Mouse (Mus musculus) cortical plate, adult 2 months (tissue): ENCODE measurements at regions not wholly inside any gene's neighbourhood (a gene's known extent, or its start where the extent isn't known, plus 50 kb on each side); places are given as distances from the start of the nearest gene placed in this dataset.
A peak's percentile ranks its signal among the peaks of the same experiment; 100 is the strongest.

Experiments
- H3K27ac ChIP-seq: fragments of 200-500 bp; 2 replicates; pipeline ENCODE4 v1.5.1; 2012; ENCODE audit warnings: low read length, control low read depth, inconsistent platforms; ENCODE audit not compliant: insufficient read depth
- H3K4me1 ChIP-seq: fragments of 200-500 bp; 2 replicates; pipeline ENCODE4 v1.6.1; 2011; ENCODE audit warnings: low read length; ENCODE audit not compliant: control insufficient read depth, insufficient read depth
- H3K4me3 ChIP-seq: fragments of 200-500 bp; 2 replicates; pipeline ENCODE4 v1.5.1; 2011; ENCODE audit warnings: mild to moderate bottlenecking, low read length, control low read depth; ENCODE audit not compliant: insufficient read depth
- CTCF ChIP-seq: fragments of 200-500 bp; IDR thresholded peaks from 2 replicates; pipeline ENCODE4 v1.5.1; 2011; ENCODE audit warnings: mild to moderate bottlenecking, control low read depth, low read length; ENCODE audit not compliant: insufficient read depth; ENCODE audit errors: extremely low read depth
- POLR2A ChIP-seq: fragments of 200-500 bp; IDR thresholded peaks from 2 replicates; pipeline ENCODE4 v1.6.1; 2011; ENCODE audit warnings: mild to moderate bottlenecking, low read length, control low read depth; ENCODE audit not compliant: insufficient read depth; ENCODE audit errors: extremely low read depth

DNA sequence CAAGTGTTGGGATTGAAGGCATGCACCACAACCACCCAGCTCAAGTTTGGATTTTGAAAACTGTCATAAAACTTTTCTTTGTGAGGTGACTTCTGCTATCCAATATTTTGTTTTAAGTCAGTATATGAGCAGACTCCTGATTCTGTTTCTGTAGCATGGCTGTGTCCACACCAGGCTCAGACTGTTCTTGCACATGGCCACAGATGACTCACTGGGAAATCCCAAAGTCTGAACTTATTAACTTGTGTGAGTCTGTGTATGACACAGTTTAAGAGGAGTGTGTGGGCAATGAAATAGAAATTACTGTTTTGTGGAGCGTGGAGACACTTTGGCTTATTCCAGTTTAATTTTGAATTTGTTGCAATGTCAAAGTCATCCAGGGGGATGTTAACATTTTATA is 179.3 kb upstream of the Sphkap start:
- Histone ChIP-seq H3K4me3 (no peak overlapping the region), H3K4me1 (peaks cover 3% of the 10 kb centered on the region; the same call in 1 of the 2 replicates), H3K27ac (no peak overlapping the region)
- TF ChIP-seq POLR2A (no peak), CTCF (no peak)

DNA sequence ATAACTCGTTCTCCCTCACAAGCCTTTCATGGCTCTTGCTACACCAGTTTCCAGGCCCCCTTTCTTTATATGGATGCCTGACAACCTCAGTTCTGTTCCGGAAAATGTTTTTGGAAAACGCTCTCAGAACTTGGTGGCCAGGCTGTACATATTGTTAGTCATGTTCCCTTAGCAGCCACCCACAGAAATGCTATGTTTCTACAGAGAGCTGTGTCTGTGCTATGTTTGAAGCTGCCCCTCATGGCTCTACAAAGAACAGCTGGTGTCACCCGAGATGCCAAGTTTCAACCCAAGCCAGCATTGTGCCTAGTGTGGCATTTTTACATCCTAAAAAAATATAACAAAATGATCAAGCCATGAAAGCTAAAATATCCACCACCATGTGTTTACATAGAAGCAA is 175.0 kb upstream of the Sphkap start:
- no peak overlapping the region for H3K4me3 ChIP-seq
- TF ChIP-seq POLR2A (no peak), CTCF (no peak)
- H3K27ac ChIP-seq, result peak overlapping the region; percentile 60; the same call in 1 of the 2 replicates
- peaks cover 3% of the 10 kb centered on the region; the same call in 1 of the 2 replicates for H3K4me1 ChIP-seq

DNA sequence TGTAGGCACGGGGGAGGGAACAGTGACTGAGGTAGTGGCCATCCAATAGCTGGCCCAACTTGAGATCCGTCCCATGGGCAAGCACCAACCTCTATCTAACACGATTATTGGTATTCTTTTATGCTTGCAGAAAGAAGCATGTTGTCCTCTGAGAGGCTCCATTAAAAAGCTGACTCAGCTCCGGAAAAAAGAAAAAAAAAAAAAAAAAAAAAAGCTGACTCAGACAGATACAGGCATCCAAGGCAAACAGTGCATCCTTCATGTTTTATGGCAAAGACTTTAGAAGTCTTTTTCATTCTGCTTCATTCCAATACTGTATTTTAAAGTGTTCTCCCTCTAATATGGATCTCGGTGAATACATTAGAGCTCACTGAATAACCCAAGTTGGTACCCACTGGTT is 162.0 kb upstream of the Sphkap start:
- TF ChIP-seq CTCF, result no peak
- Histone ChIP-seq H3K27ac (no peak overlapping the region), H3K4me1 (no peaks in the 10 kb centered on the region), H3K4me3 (no peak overlapping the region)

DNA sequence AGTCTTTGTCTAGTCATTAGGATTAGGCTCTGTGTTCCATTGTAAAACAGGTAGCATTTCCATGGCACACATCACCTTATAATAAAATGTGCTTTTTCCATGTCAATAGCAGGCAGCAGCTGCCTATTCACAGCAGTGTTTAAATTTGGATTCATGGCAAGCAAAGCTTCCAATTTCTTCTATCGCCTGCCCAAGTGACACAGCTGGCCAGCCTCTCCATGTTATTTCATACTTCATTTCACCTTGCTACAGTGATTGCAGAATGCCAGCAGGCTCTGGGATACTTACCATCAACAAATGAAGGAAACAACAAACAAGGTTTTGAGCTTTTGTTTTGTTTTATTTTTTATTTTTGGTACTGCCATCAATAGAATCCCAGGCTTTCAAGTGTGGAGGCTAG is 160.7 kb upstream of the Sphkap start:
- TF ChIP-seq CTCF (no peak), POLR2A (no peak)
- Histone ChIP-seq H3K27ac (no peak overlapping the region), H3K4me1 (no peaks in the 10 kb centered on the region), H3K4me3 (no peak overlapping the region)

DNA sequence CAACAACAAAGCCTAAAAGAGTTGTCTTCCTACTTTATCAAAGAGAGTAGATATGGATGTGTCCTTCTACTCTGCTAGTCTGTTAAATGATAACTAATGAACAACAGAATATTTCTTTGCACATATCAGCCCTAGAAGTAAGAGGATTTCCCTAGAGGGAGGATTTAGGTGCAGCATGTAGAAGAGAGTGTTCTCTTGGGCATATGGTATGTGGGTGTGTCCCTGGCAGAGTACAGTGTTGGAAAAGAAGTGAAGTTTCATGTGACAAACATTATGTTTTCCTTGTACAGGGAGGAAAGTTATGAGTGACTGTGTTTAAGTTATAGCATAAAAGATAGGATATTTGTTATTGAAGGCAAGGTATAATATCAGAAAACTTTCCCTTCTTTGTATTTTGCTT is 143.6 kb upstream of the Sphkap start:
- Histone ChIP-seq H3K4me1 (no peaks in the 10 kb centered on the region; the same call in 1 of the 2 replicates), H3K27ac (no peak overlapping the region), H3K4me3 (no peak overlapping the region)
- TF ChIP-seq POLR2A (no peak), CTCF (no peak)

DNA sequence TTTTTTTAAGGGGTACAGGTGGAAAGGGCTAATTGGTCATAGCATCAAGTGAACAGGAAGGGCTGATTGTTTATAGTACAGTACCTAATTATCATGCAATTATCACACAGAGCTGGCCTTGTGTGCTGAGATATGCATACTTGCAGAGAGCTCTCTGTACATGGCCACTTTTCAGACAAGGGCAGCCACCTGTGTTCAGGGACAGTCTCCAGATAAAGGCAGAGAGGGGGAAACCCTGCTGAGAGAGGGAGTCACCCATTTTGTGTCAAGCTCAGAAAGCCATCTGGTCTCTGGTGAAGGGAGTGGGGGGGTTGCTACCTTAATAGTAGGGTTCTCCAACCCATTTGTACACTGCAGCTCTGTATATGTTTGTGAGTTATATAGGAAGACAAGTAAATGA is 127.5 kb upstream of the Sphkap start:
- Histone ChIP-seq H3K27ac (no peak overlapping the region), H3K4me1 (0 out of 2 replicates have a peak, but pooled peaks cover 1% of the 10 kb centered on the region), H3K4me3 (no peak overlapping the region)
- TF ChIP-seq CTCF (no peak), POLR2A (no peak)

DNA sequence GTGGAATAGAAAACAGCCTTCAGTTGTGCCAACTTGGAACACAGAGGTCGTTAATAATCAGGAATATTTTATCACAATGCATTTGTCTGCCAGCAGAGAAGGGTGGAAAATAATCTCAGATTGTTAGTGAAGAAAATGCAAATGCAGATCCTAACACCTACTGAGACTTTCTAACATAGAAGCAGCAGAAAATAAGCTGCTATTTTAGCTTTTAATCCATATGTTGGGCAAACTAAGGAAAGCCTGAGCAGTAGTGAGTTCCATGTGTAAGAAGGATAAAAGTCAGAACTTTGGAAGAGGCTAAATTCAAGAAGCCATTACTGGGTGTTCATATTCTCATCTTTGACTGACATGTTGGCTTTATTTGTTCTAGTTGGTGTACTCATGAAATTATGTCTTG is 119.8 kb upstream of the Sphkap start:
- peak overlapping the region; percentile 10; the same call in 1 of the 2 replicates for H3K27ac ChIP-seq
- H3K4me1 ChIP-seq, result peaks cover 3% of the 10 kb centered on the region; the same call in 1 of the 2 replicates
- TF ChIP-seq CTCF (no peak), POLR2A (no peak)
- no peak overlapping the region for H3K4me3 ChIP-seq

DNA sequence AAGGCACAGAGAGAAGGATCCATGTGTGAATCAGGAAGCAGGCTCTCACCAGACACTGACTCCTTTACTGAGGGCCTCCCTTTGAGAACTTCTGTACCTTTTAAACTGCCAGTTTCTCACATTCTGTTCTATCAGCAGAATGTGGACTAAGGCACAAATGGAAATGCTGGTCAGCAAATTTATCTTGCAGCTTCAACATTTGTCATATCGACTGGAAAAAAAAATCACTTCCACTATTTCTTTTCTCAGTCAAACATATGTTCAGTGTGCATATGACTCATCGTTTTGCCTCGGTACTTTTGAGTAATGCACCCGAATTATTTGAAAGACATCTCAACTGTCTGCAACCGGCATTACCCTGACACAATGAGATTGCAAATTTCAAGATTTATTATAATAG is 101.4 kb upstream of the Sphkap start:
- H3K4me1 ChIP-seq, result no peaks in the 10 kb centered on the region; the same call in 1 of the 2 replicates
- no peak overlapping the region for H3K27ac ChIP-seq
- TF ChIP-seq CTCF, result no peak
- no peak for TF ChIP-seq POLR2A
- no peak overlapping the region for H3K4me3 ChIP-seq

DNA sequence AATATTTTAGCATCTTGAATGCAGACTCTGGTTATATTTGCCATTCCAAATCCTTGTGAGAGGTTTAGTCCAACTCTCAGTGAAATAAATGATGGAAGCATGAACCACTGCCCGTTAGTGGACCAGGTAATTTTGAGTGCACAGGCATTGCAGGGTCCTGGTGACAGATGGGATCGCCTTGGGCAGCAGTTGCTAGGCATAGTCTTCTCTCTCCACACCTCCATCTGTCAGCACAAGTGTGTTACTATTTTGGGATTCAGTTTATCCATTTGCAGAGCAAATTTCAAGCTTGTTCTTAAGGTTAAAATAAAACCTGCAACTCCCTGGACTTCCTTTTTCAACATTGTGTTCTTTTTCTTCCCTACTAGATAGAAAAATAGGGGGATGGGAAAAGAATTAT is 97.4 kb upstream of the Sphkap start:
- Histone ChIP-seq H3K4me1 (no peaks in the 10 kb centered on the region; the same call in 1 of the 2 replicates), H3K27ac (no peak overlapping the region)
- TF ChIP-seq CTCF (no peak), POLR2A (no peak)

DNA sequence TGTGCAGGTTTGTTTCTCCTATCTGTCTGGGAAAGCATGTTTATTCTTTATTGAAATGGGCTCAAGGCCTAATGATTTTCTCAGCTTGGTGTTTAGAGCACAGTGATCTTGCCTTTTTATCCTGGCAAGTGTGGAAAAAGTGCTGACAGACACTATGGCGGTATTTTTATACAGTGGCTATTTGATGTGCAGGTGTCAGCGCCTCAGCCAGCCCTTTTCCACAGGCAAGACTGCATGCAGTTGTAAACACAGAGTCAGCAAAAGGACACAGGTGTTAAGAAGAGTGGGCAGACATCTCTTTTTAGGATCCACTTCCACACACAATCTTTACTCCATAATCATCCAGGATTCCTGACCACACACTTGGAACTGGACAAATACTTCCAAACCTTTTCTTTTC is 88.9 kb upstream of the Sphkap start:
- H3K4me1 ChIP-seq, result no peaks in the 10 kb centered on the region
- no peak for TF ChIP-seq CTCF
- no peak for TF ChIP-seq POLR2A
- no peak overlapping the region for H3K4me3 ChIP-seq
- H3K27ac ChIP-seq, result no peak overlapping the region

More for the DNA sequence above, 97.4 kb upstream of the Sphkap start:
- no peak overlapping the region for H3K4me3 ChIP-seq

DNA sequence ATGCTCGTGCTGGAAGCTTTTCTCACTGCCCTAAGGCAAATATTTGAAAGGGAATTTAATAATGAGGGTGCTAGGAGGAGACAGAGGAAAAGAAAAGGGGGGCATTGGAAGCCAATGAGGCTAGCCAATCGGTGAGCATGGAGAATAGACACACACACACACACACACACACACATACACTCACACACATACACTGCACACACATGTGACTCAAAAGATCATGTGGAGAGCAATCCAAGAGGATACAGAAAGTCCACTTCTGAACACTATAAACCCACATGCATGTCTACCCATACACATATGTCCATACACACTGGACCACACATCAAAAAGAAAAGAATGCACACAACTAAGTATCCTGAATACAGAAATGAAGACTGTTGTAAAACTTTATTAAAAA is 88.4 kb upstream of the Sphkap start:
- H3K27ac ChIP-seq, result no peak overlapping the region
- H3K4me3 ChIP-seq, result no peak overlapping the region
- TF ChIP-seq POLR2A (no peak), CTCF (no peak)
- no peaks in the 10 kb centered on the region for H3K4me1 ChIP-seq

DNA sequence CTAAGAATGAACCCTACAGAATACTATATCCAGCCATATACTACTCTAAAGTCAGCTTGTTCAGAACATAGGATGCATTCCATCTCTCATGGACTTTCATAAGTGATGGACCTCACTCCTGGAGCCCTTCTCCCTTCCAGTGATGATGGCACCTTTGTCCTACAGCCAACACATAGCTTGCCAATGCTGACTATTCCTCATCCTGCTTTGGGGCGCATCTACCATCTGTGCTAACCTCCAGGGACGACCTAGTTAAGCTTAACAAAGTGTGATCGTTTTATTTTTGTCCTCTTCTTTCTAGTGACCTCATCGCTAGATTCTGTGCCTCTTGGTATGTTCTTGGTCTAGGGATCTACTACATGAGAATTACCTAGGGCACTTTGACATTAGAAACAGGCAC is 87.0 kb upstream of the Sphkap start:
- no peak for TF ChIP-seq POLR2A
- TF ChIP-seq CTCF, result no peak

More for the DNA sequence above, 87.0 kb upstream of the Sphkap start:
- no peak overlapping the region for H3K27ac ChIP-seq
- no peak overlapping the region for H3K4me3 ChIP-seq
- H3K4me1 ChIP-seq, result no peaks in the 10 kb centered on the region
